Mouse (Mus musculus) gastrocnemius, adult 18-20 months (tissue): ENCODE measurements around the gene Alyref. TPM values are rescaled to one million over a fixed set of nuclear protein-coding genes. Genes with fewer than 3 reads are reported as not detected.
"Not testable (repeated sequence)": the region's sequence is repeated elsewhere in the genome, so short reads cannot be mapped to it uniquely, and the experiment has no call there.

ENCODE experiments used
- DNase-seq: peaks from one replicate; pipeline ENCODE4 v3.0.0; 2021; ENCODE audit warnings: low spot score
- total RNA-seq, 2 experiments: library from RNA; stranded (reverse); gene quantifications; 2 replicates each; pipeline ENCODE4 v1.2.3; 2021

The Alyref gene
- total RNA-seq, 2 experiments from 2014 or later: 42.8 to 48.6 TPM

DNA sequence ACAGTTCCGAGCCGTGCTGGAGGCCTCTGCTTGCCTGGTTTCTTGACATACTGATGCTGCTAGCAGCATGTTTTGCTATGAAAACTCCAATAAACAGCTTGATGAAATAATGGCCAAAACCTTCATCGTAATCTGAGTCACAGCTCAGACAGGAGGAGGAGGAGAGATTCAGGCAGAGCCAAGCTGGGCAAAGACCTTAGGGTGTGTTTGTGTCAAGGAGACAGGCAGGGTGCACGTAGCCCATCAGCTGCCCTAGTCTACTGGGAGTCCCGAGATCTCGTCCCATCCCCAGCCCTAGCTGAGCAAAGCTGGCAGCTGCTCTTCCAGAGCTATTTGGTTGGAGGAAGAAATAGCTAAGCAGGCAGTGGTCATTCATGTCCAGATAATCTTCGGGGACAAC, 7.5 kb upstream of the Alyref start:
- DNase-seq: no peak

DNA sequence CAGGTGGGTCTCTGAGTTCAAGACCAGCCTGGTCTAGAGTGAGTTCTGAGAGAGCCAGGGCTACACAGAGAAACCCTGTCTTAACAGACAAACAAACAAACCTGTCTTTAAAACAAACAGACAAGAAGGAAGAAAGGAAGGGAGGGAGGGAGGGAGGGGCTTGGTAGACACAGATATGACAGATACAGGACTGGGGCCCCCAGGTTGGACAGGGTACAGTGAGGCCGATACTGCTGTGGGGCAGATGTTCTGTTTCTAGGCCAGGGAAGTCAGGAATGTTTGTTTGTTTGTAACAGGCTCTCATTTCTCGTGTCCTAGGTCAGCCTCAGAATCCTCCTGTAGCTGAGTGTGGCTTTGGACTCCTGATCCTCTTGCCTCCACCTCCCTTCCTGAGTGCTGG, 5.4 kb upstream of the Alyref start:
- no peak for DNase-seq

DNA sequence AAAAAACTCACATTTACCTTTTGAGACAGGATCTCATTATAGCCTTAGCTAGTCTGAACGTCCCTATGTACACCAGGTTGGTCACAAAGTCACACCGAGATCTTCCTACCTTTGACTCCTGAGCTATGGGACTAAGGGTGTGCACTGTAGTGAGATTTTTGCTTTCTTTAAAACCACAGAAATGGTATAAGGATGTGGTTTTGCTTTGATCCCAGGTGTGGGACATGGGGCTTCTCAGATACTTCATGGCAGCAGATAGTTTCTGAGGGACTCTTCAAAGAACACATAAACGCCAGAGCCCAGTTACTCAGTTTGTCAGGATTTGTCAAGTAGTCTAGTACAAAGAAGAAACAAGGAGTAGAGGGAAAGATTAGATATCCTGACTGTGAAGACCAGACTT, 2.6 kb upstream of the Alyref start:
- DNase-seq: no peak

DNA sequence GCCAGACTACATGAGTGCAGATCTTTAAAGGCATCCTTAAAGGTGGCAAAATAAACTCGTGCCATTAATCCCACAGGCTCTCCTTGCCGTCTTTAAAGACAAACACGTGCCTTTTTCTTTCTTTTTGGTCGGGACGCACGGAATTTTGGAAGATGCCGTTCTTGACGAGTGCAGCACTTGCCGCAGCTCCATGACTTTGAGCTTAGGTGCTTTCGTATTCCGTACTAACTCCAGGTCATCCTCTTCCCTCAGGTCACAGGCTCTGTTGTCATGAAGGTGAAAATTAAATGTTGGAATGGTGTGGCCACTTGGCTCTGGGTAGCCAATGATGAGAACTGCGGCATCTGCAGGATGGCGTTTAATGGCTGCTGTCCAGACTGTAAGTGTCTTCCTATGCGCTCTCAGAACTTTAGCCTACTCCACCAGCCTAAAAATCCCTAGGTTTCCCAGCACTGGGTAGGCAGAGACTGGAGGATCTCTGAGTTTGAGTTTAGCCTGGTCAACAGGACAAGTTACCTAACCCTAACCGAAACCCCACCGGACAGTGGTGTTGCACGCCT, 905 bp upstream of the Alyref start:
- DNase-seq: no peak

DNA sequence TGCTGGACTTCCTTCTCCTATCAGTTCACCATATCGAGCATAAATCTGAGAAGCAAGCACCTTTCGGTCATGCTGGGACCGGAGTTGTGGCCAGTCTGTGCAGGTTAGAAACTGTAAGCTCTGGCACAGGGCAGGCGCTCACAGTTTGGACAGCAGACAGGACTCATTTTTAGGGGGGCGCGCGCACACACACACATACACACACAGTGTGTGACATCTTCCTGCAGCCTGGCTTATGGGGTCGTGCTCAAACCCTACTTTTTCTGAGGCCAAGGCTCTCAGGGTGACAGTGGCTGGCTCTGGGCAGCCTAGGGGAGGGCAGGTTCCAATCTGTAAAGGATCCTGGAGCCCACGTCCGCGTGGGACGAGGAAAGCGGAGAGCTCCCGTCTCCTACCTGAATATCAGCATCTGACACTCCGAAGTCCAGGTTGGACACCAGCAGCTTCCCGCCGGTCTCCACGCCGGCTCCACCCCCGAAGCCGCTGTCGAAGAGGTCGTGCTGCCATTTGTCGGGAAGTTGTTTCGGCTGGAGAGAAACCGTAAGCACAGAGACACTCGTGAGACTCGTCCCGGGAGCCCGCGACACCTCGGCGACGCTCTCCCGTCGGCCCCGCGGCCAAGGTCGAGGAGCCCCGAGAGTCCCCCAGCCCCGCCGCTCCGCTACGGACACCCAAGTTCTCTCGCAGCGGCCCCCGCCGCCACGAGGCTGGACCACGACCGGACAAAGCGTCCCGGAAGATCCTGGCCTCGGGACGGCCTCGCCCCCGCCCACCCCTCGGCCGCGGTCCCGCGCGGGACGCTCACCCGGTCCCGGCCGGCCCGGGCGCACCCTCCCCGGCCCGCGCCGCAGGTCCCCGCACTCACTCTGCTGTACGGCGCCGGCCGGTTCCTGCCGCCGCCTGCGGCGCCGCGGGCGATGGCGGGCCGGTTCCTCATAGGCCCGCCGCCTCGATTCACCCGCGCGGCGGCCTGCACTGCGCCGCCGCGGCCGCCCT, 627 bp downstream of the Alyref start:
- no peak for DNase-seq

DNA sequence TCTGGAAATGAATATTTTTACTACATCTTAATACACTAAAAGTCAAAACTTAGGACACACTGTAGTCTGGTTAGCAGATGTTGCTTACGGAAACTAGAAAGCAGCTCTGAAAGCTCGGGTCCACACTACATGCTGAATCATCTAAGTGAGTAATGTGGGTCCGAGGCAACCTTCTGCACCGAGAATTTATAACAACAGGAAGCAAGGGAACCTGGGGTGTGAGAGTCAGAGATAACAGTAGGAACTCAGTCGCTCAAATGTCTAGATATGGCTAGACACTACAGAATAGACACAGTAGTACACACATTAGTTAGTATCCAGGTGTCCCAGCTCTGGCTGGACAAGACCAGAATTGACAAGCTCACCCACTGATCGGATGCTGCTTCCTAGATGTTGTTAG, 9.6 kb downstream of the Alyref start:
- no peak for DNase-seq

DNA sequence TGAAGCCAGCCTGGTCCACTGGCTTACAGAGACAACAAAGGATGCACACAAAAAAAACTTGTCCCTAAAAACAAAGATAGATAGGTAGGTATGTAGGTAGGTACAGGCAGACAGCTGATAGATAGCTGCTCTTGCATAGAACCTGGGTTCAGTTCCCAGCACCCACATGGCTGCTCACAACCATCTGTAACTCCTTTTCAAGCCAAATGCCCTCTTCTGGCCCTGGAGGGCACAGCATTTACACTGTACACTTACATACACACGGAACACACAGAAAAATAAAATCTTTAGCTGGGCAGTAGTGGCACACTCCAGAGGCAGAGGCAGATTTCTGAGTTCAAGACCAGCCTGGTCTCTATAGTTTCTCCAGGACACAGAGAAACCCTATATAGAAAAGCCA, 14.2 kb downstream of the Alyref start:
- no peak for DNase-seq

DNA sequence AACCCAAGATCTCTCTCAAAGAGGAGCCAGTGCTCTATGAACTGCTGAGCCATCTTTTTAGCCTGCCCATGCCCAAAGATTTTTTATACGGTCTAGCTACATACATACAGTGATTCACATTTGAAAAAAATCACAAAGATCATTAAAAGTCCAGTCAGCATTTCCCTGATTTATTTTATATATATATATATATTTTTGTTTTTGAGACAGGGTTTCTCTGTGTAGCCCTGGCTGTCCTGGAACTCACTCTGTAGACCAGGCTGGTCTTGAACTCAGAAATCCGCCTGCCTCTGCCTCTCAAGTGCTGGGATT, 15.2 kb downstream of the Alyref start:
- not testable (repeated sequence) for DNase-seq

DNA sequence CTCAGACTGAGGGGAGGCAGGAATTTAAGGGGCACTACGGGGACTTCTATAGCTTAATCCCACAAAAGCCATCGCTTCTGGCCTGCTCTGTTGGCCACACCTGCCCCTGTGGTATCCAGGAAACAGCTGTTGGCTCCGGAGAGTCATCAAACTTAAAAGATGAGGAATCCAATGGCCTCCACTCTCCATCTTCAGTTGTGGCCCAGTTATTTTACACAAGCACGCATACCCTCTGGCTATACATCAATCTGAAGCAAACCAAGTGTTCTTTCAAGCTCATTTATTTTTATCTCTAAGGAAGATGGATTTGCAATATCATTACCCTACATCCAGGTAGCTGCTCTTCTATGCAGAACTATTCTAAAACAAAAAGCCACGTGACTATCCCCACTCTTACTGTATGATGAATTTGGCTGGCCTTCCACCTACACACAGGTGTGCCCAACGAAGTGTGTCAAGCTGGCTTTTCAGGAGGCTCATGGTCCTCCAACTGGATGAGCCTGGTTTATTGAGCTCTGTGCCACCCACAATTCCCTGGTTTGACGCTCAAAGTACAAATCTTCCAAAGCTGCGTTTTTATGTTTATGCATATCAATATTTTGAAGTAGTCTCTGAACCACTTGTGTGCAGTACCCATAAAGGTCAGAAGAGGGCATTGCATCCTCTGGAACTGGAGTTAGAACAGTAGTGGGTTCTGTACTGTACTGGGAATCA, 15.7 kb downstream of the Alyref start:
- DNase-seq: no peak

DNA sequence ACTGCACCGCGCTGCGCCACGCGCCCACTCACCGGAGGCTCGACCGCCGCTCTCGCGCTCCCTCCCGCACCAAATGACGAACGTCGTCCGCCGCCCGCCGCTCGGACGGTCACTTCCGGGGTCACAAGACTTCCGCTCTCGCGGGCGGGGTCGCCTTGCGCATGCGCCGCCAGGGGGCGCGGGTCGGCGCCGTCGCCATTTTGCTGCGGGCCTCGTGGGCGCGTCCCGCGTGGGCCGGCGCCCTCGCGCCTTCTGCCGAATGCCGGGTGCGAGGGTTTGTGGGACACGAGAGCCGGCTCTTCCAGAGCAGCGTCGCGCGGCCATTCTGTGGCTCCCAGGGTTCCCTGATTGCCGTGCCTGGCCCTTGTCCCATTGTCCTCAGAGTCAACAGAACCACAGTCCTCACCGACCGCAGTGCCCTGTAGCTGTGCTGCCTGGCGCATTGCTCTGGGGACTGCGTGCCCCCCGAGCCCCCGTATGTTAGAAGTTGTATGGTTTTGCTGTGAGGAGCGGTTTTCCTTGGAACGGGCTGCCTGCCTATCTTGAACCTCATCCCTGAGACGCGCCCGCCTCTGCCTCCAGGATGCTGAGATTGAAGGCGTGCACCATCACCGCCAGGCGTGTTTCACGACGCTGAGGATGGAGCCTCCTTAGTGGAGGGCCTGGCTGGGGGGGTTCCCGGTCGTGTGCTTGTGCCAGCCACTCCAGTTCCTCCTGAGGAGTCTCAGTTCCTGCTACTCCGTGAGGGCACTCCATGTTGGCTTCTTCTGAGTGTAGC, 16.5 kb downstream of the Alyref start, which contains the start of gene Arhgdia:
Gene Arhgdia (minus strand): TSS at position 135 of the 778 bp plus-strand sequence.
- DNase-seq: peak; percentile 88

DNA sequence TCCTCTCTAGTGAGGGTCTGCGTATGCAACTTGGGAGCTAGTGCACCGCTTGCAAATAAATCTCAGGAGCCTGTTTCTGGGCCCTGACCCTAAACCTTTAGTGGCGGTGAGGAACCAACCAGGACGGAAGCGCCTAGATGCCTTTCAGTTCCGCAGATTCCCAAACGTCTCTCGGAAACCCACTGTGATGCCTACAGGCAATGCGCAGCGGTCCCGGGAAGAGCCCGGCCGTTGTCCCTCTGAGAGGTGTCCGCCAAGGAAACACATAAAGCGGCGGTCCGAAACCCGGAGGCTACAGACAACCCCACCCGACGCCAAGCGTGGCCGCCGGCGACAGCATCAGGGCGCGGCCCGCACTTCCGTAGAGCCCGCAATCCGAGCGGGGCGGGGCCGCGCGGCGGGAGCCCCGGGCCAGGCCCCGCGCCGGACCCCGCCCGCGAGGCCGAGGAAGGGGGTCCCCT, 17.3 kb downstream of the Alyref start:
- DNase-seq: no peak

DNA sequence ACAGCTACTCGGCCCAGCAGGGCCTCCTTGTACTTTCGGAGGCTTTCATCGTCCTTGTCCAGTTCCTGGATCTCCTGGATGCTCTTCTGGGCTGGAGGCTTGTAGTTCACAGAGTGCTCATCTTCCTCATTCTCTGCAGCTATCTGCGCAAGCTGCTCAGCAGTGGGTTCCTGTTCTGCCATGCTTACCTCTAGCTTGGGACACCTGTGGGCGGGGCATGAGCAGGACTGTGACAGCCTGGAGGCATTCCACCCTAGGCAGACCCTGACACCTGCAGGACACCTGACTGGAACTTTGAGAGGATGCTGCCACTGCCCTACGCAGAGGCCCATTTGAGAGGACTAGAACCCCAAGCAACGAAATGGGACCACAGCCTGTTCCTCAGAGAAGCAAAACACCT, 18.0 kb downstream of the Alyref start:
- no peak for DNase-seq

DNA sequence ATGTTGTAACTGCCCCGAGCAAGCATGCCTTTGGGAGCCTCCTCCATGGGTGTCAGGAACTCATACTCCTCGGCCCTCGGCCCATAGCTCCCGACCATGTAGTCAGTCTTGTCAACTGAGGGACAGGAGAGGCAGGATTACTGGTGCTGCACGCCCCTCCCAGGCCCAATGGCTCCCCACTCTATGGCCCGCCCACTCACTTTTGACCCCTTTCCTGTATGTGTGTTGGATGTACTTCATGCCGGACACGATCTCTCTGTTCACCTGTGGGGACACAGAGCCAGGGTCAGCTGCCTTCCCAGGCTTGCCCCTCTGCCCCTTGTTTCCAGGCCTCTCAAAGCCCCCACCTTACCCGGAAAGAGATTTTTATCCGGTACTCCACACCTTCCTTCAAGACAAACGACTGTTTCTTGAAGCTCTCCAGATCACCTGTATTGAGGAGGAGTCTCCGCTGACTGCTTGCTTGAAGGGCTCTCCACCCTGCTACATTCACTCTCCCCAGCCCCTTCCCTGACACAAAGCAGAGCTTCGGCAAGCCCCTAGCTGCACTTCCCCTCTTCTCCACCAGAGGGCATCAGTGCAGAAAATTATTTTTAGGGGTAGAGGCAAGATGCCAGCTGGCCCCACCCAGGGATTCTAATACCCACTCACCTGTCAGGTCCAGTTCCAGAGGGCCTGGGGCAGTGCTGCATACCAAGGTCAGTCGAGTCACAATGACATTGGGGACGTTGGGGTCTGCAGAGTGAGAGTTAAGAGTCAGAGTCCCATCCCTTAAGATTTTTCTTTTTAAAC, 18.7 kb downstream of the Alyref start:
- peak; percentile 83 for DNase-seq

DNA sequence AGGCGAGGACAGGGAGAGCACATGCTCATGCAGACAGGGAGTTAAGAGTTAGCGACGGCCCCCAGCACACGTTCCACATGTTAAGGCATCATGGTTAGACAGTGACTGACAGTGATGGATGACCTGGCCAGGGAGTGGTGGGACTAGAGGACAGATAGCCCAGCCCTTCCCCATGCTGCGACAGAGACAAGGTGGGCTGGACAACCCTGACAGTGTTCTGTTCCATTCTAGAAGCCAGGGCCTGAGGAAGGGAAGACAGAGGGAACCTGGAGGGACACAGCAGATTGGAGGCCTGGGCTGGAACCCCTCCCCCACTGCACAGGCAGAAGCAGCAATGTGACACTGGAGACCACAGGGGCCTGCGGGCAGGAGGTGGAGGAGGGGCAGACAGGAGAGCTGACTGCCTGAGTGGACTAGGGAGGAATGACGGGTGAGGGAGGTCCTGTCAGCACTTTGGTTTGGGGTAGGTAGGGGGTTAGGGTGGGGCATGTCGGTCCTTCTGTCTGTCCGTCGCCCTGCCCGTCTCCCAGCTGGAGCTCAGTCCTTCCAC, 19.4 kb downstream of the Alyref start:
- DNase-seq: no peak

DNA sequence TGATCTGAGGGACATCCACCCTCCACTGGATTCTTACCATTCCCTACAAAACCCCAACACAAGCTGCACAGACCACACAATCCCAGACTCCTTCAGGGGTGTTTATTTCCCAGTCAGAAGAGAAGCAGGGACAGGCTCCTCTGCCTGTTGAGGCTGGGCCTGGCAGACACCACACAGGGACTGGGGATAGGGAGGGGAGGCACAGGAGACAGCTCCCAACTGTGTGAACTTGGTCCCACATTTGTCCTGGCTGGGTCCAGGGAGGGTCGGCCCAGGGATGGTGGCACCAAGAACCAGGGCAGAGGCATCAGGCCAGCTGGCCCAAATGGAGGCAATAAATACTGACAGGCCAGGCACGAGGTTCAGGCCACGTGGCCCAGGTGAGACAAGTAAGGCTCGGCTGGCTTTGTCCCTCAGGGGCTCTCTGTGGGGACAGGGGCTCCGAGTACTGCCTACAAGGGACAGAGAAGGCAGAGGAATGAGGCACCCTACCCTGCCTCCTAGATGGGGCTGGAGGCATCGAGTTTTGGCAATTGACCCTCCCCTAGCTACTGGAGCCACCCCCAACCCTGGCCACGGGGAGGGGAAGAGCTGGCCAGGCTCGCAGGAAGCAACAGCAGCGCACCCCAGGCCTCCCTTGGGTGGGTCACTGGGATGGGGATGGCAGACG, 20.0 kb downstream of the Alyref start:
- no peak for DNase-seq

DNA sequence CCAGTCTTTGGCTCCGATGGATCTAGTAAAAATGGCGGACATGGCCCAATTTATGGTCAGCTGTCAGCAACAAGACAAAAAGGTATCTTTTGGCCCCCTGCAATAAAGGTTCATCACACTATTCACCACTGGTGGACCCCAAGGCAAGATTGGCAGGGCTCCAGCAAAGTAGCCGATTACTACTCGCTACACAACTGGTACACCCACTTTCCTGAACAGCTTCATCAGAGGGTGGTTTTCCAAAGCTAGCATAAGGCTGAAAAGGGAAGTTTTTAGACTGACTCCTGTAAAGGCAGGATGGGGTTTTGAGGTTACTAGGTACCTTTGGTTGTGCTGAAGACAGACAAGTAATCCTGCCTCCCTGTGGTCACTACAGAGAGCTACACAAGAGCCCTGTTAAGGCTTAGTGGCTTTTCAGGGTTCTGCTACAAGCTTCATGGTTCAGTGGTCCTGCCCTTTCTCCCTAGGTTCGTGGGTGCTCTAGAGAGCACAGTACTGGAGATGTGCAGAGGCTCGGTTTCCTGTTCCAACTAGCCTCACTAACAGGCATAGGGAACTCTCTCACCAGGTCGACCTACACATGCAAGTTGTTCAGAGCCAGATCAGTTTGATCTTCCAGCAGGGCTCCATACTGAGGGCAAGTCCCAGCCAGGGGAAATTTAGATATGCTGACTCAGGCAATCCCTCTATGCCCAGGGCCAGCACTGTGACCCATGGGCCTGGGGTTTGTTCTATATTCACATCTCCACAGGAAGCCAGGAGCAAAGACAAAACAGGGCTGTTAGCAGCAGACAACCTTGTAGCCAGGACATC, 20.7 kb downstream of the Alyref start:
- no peak for DNase-seq

DNA sequence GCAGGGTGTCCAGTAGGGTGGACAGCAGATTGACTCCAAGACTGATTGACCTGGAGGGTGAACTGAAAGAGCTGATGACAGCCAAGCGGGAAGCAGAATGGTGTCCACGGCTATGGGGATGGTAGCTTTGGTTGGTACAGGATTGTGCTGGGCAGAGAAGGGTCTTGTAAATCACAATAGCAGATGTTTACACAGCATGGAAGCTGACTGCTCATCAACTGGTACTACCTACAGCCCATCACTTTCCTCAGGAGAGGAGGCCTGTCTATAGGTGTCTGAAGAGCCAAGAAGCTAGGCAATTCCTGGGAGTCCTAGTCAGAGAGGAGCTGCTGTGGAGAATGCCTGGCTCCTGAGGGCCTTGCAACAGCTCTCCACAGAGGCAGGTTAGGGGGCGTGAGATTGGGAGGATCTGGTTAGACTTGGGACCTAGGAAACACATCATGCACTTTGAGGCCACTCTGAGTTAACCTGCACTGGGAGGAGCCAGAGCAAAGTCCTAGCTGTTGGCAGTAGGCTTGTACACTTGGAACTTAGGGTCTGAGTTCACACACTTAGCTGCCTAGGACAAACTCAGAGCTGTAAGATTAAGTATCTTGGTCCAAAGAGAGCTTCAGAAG, 21.7 kb downstream of the Alyref start:
- DNase-seq: no peak

DNA sequence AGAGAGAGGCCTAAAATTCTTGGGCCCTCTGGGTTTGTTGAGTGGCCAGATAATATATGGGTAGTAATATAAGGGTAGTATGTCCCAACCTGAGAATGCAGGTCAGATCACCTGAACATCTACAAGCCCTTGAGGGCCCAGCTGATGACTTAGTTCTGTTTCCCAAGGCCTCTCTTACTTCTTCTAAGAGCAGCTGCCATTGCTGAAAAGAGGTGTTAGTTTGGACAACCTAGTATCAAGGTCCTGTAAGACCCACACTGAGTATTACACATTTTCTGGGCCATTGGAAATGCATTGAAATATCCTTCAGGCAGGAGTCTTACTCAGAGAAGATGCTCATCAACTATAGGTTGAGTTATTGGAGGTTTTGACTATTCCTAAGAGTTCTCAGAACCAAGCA, 22.2 kb downstream of the Alyref start:
- DNase-seq: no peak

DNA sequence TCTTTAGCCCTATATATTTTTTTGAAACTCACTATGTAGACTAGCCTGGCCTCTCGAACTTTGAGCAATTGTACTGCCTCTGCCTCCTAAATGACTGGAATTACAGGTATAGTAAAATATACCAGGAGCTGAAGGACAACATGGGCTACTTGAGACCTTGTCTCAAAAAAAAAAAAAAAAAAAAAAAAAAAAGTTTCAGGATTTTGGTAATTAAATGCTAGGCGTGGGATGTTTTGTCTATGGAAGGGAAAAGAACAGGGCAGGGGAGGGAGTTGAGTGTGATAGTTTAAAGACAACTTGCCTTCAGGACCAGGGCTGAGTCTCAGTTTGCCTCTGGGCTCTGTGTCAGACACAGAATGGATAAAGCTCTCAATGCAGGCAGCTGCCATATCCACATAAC, 23.1 kb downstream of the Alyref start:
- no peak for DNase-seq
